12 mouse cellular contexts compared by ENCODE assay signal in the genomic region with DNA sequence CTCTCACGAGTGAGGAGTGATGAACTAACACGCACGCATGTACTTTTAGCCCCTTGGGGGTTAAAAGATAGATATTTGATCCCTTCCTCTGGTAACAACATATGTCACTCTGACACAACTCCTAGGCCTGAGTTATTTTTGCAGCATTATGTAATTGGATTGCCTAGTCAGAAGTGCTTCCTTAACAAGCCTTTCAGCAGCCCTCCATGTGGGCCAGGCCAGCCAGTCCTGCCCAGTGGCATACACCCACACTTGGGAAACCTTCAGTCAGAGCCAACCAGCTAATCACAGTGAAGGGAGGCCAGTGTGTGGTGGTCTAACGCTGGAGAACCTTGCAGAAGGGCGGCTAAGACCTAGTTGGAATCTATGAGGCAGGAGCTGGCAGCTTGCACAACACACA.
A peak's percentile ranks its signal among the peaks of the same experiment; 100 is the strongest.
DNase-seq lines count a peak whose midpoint lies in the region; ATAC-seq lines count a peak whose summit lies in the region.
"Had no signal": no experiment of that assay in that cellular context is flagged by ENCODE, and none has a peak within 500 bp of the region (broad histone marks: within the 10 kb centered on the region; RNA-seq: fewer than 3 reads in every experiment).

No protein-coding gene starts in this region.

- no peaks in the 10 kb centered on the region for H3K36me3 ChIP-seq in heart, embryonic 10.5 days
- H3K36me3 ChIP-seq in midbrain, embryonic 11.5 days (ENCODE audit: control insufficient read depth, insufficient read depth, low read length): no peaks in the 10 kb centered on the region
- H3K36me3 ChIP-seq in midbrain, embryonic 14.5 days (ENCODE audit: control insufficient read depth, insufficient read depth, low read length): no peaks in the 10 kb centered on the region
- H3K36me3 ChIP-seq in lung, embryonic 15.5 days: no peaks in the 10 kb centered on the region
- H3K36me3 ChIP-seq: liver, embryonic 13.5 days; midbrain, embryonic 12.5 days had no signal

- peaks cover 54% of the 10 kb centered on the region for H3K4me1 ChIP-seq in heart, embryonic 10.5 days
- H3K4me1 ChIP-seq in midbrain, embryonic 11.5 days (ENCODE audit: control insufficient read depth, insufficient read depth, low read length): peaks cover 45% of the 10 kb centered on the region
- H3K4me1 ChIP-seq in midbrain, embryonic 14.5 days (ENCODE audit: control insufficient read depth, insufficient read depth, low read length): peaks cover 56% of the 10 kb centered on the region
- H3K4me1 ChIP-seq in lung, embryonic 15.5 days: peaks cover 54% of the 10 kb centered on the region

- peak; percentile 68 for DNase-seq in heart, embryonic 10.5 days (ENCODE audit: low spot score)
- DNase-seq in heart, postnatal 4 days: no peak
- DNase-seq in midbrain, embryonic 11.5 days (ENCODE audit: low spot score, missing footprints): peak; percentile 82
- no peak for DNase-seq in midbrain, embryonic 14.5 days
- peak; percentile 82 for DNase-seq in skeletal muscle tissue, adult 2 months (ENCODE audit: low read depth, low spot score)
- DNase-seq in right cerebral cortex, adult 18-20 months: no peak
- DNase-seq: liver, embryonic 13.5 days had no signal

- H3K27ac ChIP-seq in heart, embryonic 10.5 days: no peak overlapping the region
- no peak overlapping the region for H3K27ac ChIP-seq in midbrain, embryonic 11.5 days (ENCODE audit: low read depth, low read length)
- H3K27ac ChIP-seq in midbrain, embryonic 14.5 days (replicated peaks; ENCODE audit: low read depth, low read length): no peak overlapping the region
- 0 out of 2 replicates have a peak overlapping the region, but pooled peaks have one; percentile 15 for H3K27ac ChIP-seq in lung, embryonic 15.5 days
- H3K27ac ChIP-seq: hindbrain, postnatal 0 days; layer of hippocampus, adult 2 months; liver, embryonic 13.5 days had no signal

- no peaks in the 10 kb centered on the region for H3K9me3 ChIP-seq in heart, embryonic 10.5 days
- no peaks in the 10 kb centered on the region for H3K9me3 ChIP-seq in midbrain, embryonic 11.5 days (ENCODE audit: control insufficient read depth, low read length)
- H3K9me3 ChIP-seq in midbrain, embryonic 14.5 days (ENCODE audit: control insufficient read depth, low read length): no peaks in the 10 kb centered on the region
- H3K9me3 ChIP-seq in lung, embryonic 15.5 days: no peaks in the 10 kb centered on the region
- H3K9me3 ChIP-seq: liver, embryonic 13.5 days; midbrain, embryonic 12.5 days had no signal

- H3K27me3 ChIP-seq in heart, embryonic 10.5 days (ENCODE audit: insufficient read depth, poor library complexity, severe bottlenecking): peaks cover 51% of the 10 kb centered on the region
- peaks cover 46% of the 10 kb centered on the region for H3K27me3 ChIP-seq in midbrain, embryonic 11.5 days (ENCODE audit: control insufficient read depth, insufficient read depth, low read length)
- peaks cover 20% of the 10 kb centered on the region for H3K27me3 ChIP-seq in midbrain, embryonic 14.5 days (ENCODE audit: control insufficient read depth, insufficient read depth, low read length)
- peaks cover 42% of the 10 kb centered on the region for H3K27me3 ChIP-seq in lung, embryonic 15.5 days

- ATAC-seq in midbrain, embryonic 11.5 days (ENCODE audit: low FRiP score): no peak
- no peak for ATAC-seq in midbrain, embryonic 14.5 days (ENCODE audit: low FRiP score, low TSS enrichment)
- no peak for ATAC-seq in lung, embryonic 15.5 days (ENCODE audit: borderline replicate concordance, extremely low read depth, low FRiP score, low TSS enrichment)
- ATAC-seq: forebrain, embryonic 14.5 days; hindbrain, postnatal 0 days had no signal

- no peak overlapping the region for H3K9ac ChIP-seq in midbrain, embryonic 11.5 days (ENCODE audit: low read length)
- no peak overlapping the region for H3K9ac ChIP-seq in midbrain, embryonic 14.5 days (replicated peaks; ENCODE audit: low read length)
- no peak overlapping the region for H3K9ac ChIP-seq in lung, embryonic 15.5 days
- H3K9ac ChIP-seq: liver, embryonic 13.5 days; midbrain, embryonic 12.5 days had no signal

- WGBS in heart, embryonic 10.5 days: 56% methylated on average over 5 of the region's 5 CpGs
- 80% methylated on average over 5 of the region's 5 CpGs for WGBS in midbrain, embryonic 11.5 days
- WGBS in midbrain, embryonic 14.5 days: 67% methylated on average over 5 of the region's 5 CpGs
- 68% methylated on average over 5 of the region's 5 CpGs for WGBS in lung, embryonic 15.5 days

- no peak overlapping the region for H3K4me2 ChIP-seq in midbrain, embryonic 11.5 days
- no peak overlapping the region for H3K4me2 ChIP-seq in midbrain, embryonic 14.5 days (ENCODE audit: low read length)
- H3K4me2 ChIP-seq in lung, embryonic 15.5 days: no peak overlapping the region
- H3K4me2 ChIP-seq: liver, embryonic 13.5 days; midbrain, embryonic 12.5 days had no signal

- H3K4me3 ChIP-seq in heart, embryonic 10.5 days: no peak overlapping the region
- H3K4me3 ChIP-seq in midbrain, embryonic 11.5 days (ENCODE audit: low read depth, low read length): no peak overlapping the region
- no peak overlapping the region for H3K4me3 ChIP-seq in midbrain, embryonic 14.5 days (replicated peaks; ENCODE audit: low read depth, low read length)
- H3K4me3 ChIP-seq in lung, embryonic 15.5 days: no peak overlapping the region
- H3K4me3 ChIP-seq: layer of hippocampus, adult 2 months; liver, embryonic 13.5 days; midbrain, embryonic 12.5 days had no signal

Comparison
In these comparisons a context has a peak if more than half of its experiments do, and no peak if none do; other contexts are left out.
1. DNase-seq: peak in heart, embryonic 10.5 days (single experiment), midbrain, embryonic 11.5 days (single experiment) and skeletal muscle tissue, adult 2 months (single experiment); none in heart, postnatal 4 days (single experiment), midbrain, embryonic 14.5 days (single experiment) and right cerebral cortex, adult 18-20 months (single experiment).